Mouse (Mus musculus) forebrain, embryonic 14.5 days (tissue): ENCODE data around the gene Mat2a. TPM values are rescaled to one million over a fixed set of nuclear protein-coding genes. Genes with fewer than 3 reads are reported as not detected.

Experiments
- ATAC-seq: fragments of 200-750 bp; cut with Nextera tagmentation; 2 replicates; pipeline ENCODE4 v1.8.0; 2017; ENCODE audit warnings: mild to moderate bottlenecking, moderate library complexity
- DNase-seq: peaks from one replicate; pipeline ENCODE4 v3.0.0-alpha.2; 2015; ENCODE audit warnings: low spot score
- H3K27ac ChIP-seq: fragments of 300-500 bp; sonication (generic); 2 replicates; pipeline ENCODE4 v1.5.1; 2014; ENCODE audit warnings: low read depth, mild to moderate bottlenecking, control low read depth, low read length, moderate library complexity
- H3K27me3 ChIP-seq: fragments of 300-500 bp; sonication (generic); replicated peaks from 2 replicates; pipeline ENCODE4 v1.6.1; 2014; ENCODE audit warnings: low read length, control low read depth, mixed read lengths; ENCODE audit not compliant: control insufficient read depth, insufficient read depth
- H3K36me3 ChIP-seq: fragments of 300-500 bp; sonication (generic); 2 replicates; pipeline ENCODE4 v1.6.1; 2014; ENCODE audit warnings: low read length, control low read depth; ENCODE audit not compliant: control insufficient read depth, insufficient read depth
- H3K4me1 ChIP-seq: fragments of 300-500 bp; sonication (generic); 2 replicates; pipeline ENCODE4 v1.6.1; 2014; ENCODE audit warnings: antibody characterized with exemption, low read length, control low read depth; ENCODE audit not compliant: control insufficient read depth, insufficient read depth
- H3K4me2 ChIP-seq: fragments of 300-500 bp; sonication (generic); 2 replicates; pipeline ENCODE4 v1.6.1; 2014; ENCODE audit warnings: mild to moderate bottlenecking, control low read depth, low read length
- H3K4me3 ChIP-seq: fragments of 300-500 bp; sonication (generic); 2 replicates; pipeline ENCODE4 v1.5.1; 2014; ENCODE audit warnings: low read depth, low read length, control low read depth
- H3K9ac ChIP-seq: fragments of 300-500 bp; sonication (generic); 2 replicates; pipeline ENCODE4 v1.6.1; 2014; ENCODE audit warnings: mild to moderate bottlenecking, low read length, control low read depth, moderate library complexity
- H3K9me3 ChIP-seq: fragments of 300-500 bp; sonication (generic); replicated peaks from 2 replicates; pipeline ENCODE4 v1.6.1; 2016; ENCODE audit warnings: low read length, control low read depth, mixed read lengths; ENCODE audit not compliant: control insufficient read depth
- WGBS: fragments of 180-500 bp; shearing (Covaris S2); extraction: QIAGEN DNeasy Blood & Tissue Kit; methylation state at CpG from one replicate; pipeline ENCODE4 v1.1.7; 2014; 5-methylcytosine and 5-hydroxymethylcytosine counted together
- polyA plus RNA-seq: library from polyadenylated mRNA; unstranded; fragments of >200 nt; fragmentation: Nextera tagmentation; extraction: Ambion mirVana; gene quantifications from 2 replicates; pipeline ENCODE4 v1.2.1, GENCODE M21; 2014

Gene Mat2a
- polyA plus RNA-seq, 1 experiment from 2014 or later: 370 TPM

GRCm38 (mm10) chr6:72428036-72428435 is 11.3 kb downstream of the Mat2a start:
- 35% methylated on average over 8 of the region's 8 CpGs for WGBS
- H3K27ac ChIP-seq: 0 out of 2 replicates have a peak overlapping the region, but pooled peaks have one; percentile 2
- H3K36me3 ChIP-seq: peaks cover 86% of the 10 kb centered on the region
- no peaks in the 10 kb centered on the region for H3K9me3 ChIP-seq
- H3K27me3 ChIP-seq: no peaks in the 10 kb centered on the region
- H3K9ac ChIP-seq: no peak overlapping the region
- H3K4me3 ChIP-seq: no peak overlapping the region
- DNase-seq (peak; percentile 84), ATAC-seq (peak; percentile 86)
- no peak overlapping the region for H3K4me2 ChIP-seq
- H3K4me1 ChIP-seq: no peaks in the 10 kb centered on the region

GRCm38 (mm10) chr6:72425646-72426045 is 13.7 kb downstream of the Mat2a start:
- no peak overlapping the region for H3K4me2 ChIP-seq
- no peak overlapping the region for H3K27ac ChIP-seq
- DNase-seq (no peak), ATAC-seq (no peak)
- H3K4me1 ChIP-seq: no peaks in the 10 kb centered on the region
- H3K27me3 ChIP-seq: no peaks in the 10 kb centered on the region
- H3K36me3 ChIP-seq: peaks cover 77% of the 10 kb centered on the region
- WGBS: 95% methylated on average over 11 of the region's 11 CpGs
- H3K9me3 ChIP-seq: no peaks in the 10 kb centered on the region
- H3K9ac ChIP-seq: no peak overlapping the region
- H3K4me3 ChIP-seq: no peak overlapping the region

GRCm38 (mm10) chr6:72420901-72421300 is 18.5 kb downstream of the Mat2a start:
- H3K27me3 ChIP-seq: no peaks in the 10 kb centered on the region
- no peaks in the 10 kb centered on the region for H3K9me3 ChIP-seq
- H3K4me1 ChIP-seq: no peaks in the 10 kb centered on the region
- peaks cover 63% of the 10 kb centered on the region for H3K36me3 ChIP-seq
- H3K4me2 ChIP-seq: no peak overlapping the region
- ATAC-seq (no peak), DNase-seq (no peak)
- no peak overlapping the region for H3K9ac ChIP-seq
- WGBS: 95% methylated on average over 10 of the region's 10 CpGs
- H3K27ac ChIP-seq: no peak overlapping the region
- no peak overlapping the region for H3K4me3 ChIP-seq

- 88% methylated on average over 1 of the region's 1 CpGs for WGBS
- H3K9me3 ChIP-seq: no peaks in the 10 kb centered on the region
- H3K4me2 ChIP-seq: no peak overlapping the region
- DNase-seq (no peak), ATAC-seq (no peak)
- H3K27me3 ChIP-seq: no peaks in the 10 kb centered on the region
- no peak overlapping the region for H3K9ac ChIP-seq
- H3K27ac ChIP-seq: no peak overlapping the region
- no peak overlapping the region for H3K4me3 ChIP-seq
- peaks cover 3% of the 10 kb centered on the region; the same call in 1 of the 2 replicates for H3K4me1 ChIP-seq
- H3K36me3 ChIP-seq: peaks cover 52% of the 10 kb centered on the region
These were observed 19.6 kb downstream of the Mat2a start for GRCm38 (mm10) chr6:72419806-72420205.

GRCm38 (mm10) chr6:72418279-72418678 is 21.1 kb downstream of the Mat2a start:
- no peak overlapping the region for H3K27ac ChIP-seq
- H3K4me2 ChIP-seq: no peak overlapping the region
- no peak for ATAC-seq
- H3K4me3 ChIP-seq: no peak overlapping the region
- no peaks in the 10 kb centered on the region for H3K9me3 ChIP-seq
- H3K4me1 ChIP-seq: peaks cover 4% of the 10 kb centered on the region; the same call in 1 of the 2 replicates
- no peak for DNase-seq
- 92% methylated on average over 4 of the region's 4 CpGs for WGBS
- H3K27me3 ChIP-seq: no peaks in the 10 kb centered on the region
- peaks cover 37% of the 10 kb centered on the region for H3K36me3 ChIP-seq
- no peak overlapping the region for H3K9ac ChIP-seq

GRCm38 (mm10) chr6:72415964-72416772 is 23.2 kb downstream of the Mat2a start:
- 88% methylated on average over 7 of the region's 7 CpGs for WGBS
- Histone ChIP-seq H3K9me3 (no peaks in the 10 kb centered on the region), H3K36me3 (peaks cover 22% of the 10 kb centered on the region), H3K4me1 (peaks cover 4% of the 10 kb centered on the region; the same call in 1 of the 2 replicates), H3K4me2 (no peak overlapping the region), H3K27me3 (no peaks in the 10 kb centered on the region), H3K27ac (no peak overlapping the region), H3K9ac (peak overlapping the region; percentile 25; the same call in 1 of the 2 replicates), H3K4me3 (no peak overlapping the region)
- ATAC-seq (no peak), DNase-seq (no peak)

GRCm38 (mm10) chr6:72415181-72415580 is 24.2 kb downstream of the Mat2a start:
- Histone ChIP-seq H3K9ac (peak overlapping the region; percentile 87; the same call in 1 of the 2 replicates), H3K9me3 (no peaks in the 10 kb centered on the region), H3K4me1 (peaks cover 4% of the 10 kb centered on the region; the same call in 1 of the 2 replicates), H3K36me3 (peaks cover 18% of the 10 kb centered on the region), H3K27me3 (no peaks in the 10 kb centered on the region), H3K27ac (no peak overlapping the region), H3K4me2 (peak overlapping the region; percentile 82), H3K4me3 (0 out of 2 replicates have a peak overlapping the region, but pooled peaks have one; percentile 60)
- DNase-seq (no peak), ATAC-seq (no peak)
- WGBS: 90% methylated on average over 5 of the region's 5 CpGs

GRCm38 (mm10) chr6:72414076-72414756 is 25.1 kb downstream of the Mat2a start, which contains the start of gene Ggcx:
Gene Ggcx, plus strand, starts transcription at chr6:72414308.
- WGBS: 2% methylated on average over 33 of the region's 33 CpGs

More at GRCm38 (mm10) chr6:72414076-72414756, 25.1 kb downstream of the Mat2a start, which contains the start of gene Ggcx:
- peak within 1 kb of the TSS; percentile 60 for H3K4me3 ChIP-seq
- no peaks in the 10 kb centered on the region for H3K9me3 ChIP-seq
- peak within 1 kb of the TSS; percentile 87 for H3K9ac ChIP-seq
- H3K4me2 ChIP-seq: peak within 1 kb of the TSS; percentile 82
- peaks cover 15% of the 10 kb centered on the region for H3K36me3 ChIP-seq
- no peak within 1 kb of the TSS for H3K27ac ChIP-seq
- ATAC-seq: peak; percentile 97
- DNase-seq: peak; percentile 96
- peaks cover 4% of the 10 kb centered on the region; the same call in 1 of the 2 replicates for H3K4me1 ChIP-seq
- H3K27me3 ChIP-seq: no peaks in the 10 kb centered on the region
